Mouse (Mus musculus) G1E (cell line): Measurements from ENCODE around the gene Spns2.

ENCODE experiments used
- CTCF ChIP-seq: IDR thresholded peaks from 2 replicates; pipeline ENCODE4 v1.5.1; 2012; ENCODE audit warnings: low read depth, low read length, inconsistent platforms, mixed read lengths
- POLR2AphosphoS5 ChIP-seq: IDR thresholded peaks from 2 replicates; pipeline ENCODE4 v1.6.1; 2012; ENCODE audit warnings: low read depth, low read length, inconsistent platforms; ENCODE audit not compliant: insufficient replicate concordance
- TAL1 ChIP-seq: conservative IDR thresholded peaks from 2 replicates; pipeline ENCODE4 v1.6.1; 2012; ENCODE audit warnings: low read depth, low read length, inconsistent platforms, mixed read lengths

DNA sequence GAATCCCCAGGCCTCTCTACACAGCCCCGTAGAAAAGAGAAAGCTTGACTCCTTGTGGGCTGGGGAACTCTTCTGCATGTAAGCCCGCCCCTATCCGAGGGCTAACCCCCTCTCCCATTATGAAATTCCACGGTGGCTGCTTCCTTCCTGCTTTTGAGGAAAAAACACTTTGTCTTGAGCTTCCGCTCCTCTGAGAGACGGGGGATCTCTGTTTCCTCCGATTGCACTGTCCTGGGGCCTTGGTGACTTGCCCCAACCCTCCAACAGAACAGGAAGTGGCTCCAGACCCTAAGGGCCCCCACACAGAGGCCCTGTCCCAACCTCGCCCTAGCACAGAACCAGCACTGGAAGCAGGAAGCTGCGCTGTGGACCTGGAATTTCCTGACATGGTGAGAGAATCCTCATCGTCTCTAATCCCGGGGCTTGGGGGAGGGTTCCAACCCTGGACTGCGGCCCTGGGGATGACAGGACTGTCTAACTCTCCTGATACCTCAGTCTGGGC lies 31.7 kb downstream of the Spns2 start:
- no peak for TF ChIP-seq POLR2AphosphoS5
- no peak for TF ChIP-seq CTCF
- no peak for TF ChIP-seq TAL1
